Mouse (Mus musculus): ENCODE data around the gene Plod3. TPM values are rescaled to one million over a fixed set of nuclear protein-coding genes. Genes with fewer than 3 reads are reported as not detected.

Plod3 gene
- polyA plus RNA-seq, 1 experiment from 2014 or later, result 29.1 TPM

DNA sequence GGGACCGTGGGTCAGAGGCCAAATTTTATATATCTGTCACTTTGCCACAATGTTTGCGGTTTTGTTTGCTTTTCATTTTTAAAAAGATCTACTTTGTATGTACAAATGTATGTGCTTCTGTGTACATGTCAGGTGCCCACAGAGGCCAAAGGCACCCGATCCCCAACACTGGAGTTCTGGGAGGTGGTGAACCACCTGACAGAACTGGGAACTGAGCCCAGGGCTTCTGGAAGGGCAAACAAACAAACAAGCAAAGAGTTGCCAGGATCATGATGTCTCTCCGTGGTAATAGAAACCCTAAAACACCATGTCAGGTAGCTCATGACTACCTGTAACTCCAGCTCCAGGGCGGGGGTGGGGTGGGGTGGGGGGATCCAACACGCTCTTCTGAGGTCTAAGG lies 26.8 kb upstream of the Plod3 start:
- whole genome bisulfite sequencing, result 92% methylated on average over 6 of the region's 6 CpGs
- Histone ChIP-seq H3K9me3 (ENCODE audit: control insufficient read depth, low read length) (no peaks in the 10 kb centered on the region), H3K4me2 (ENCODE audit: low read depth, low read length, severe bottlenecking) (no peak overlapping the region), H3K27ac (ENCODE audit: low read depth, low read length) (no peak overlapping the region), H3K36me3 (ENCODE audit: control insufficient read depth, insufficient read depth, low read length) (no peaks in the 10 kb centered on the region; the same call in 1 of the 2 replicates), H3K9ac (ENCODE audit: low read length) (no peak overlapping the region), H3K27me3 (ENCODE audit: control insufficient read depth, insufficient read depth, low read length) (no peaks in the 10 kb centered on the region), H3K4me1 (replicated peaks; ENCODE audit: control insufficient read depth, insufficient read depth, low read length) (peaks cover 4% of the 10 kb centered on the region; the same call in 1 of the 2 replicates), H3K4me3 (ENCODE audit: low read depth, low read length) (no peak overlapping the region)
- ATAC-seq (replicated peaks; ENCODE audit: low FRiP score) (no peak), DNase-seq (ENCODE audit: low spot score) (no peak)

DNA sequence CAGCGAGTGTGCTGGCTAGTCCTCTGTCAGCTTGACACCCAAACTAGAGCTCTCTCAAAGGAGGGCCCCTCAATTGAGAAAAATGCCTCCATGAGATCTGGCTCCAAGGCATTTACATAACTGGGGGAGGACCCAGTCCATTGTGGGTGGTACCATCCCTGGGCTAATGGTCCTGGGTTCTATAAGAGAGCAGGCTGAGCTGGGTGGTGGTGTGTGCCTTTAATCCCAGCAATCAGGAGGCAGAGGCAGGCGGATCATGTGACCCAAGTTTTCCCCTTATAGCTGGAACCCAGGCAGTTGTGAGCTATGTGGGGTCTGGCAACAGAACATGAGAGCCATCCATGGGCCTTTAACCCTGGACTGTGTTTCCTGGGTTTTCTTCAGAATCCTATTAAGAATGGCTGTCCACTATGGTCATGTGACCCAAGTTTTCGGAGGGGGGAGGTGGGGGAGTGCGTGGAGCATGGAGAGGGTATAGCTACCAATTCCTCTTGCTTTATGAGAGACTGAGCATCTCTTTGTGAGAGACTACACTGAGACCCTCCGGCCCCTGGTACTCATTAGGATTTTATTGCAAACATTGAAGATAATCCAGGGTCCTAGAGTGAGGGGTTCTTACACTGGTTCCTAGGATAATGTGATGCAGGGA lies 25.4 kb upstream of the Plod3 start:
- peak; percentile 23 for ATAC-seq (replicated peaks; ENCODE audit: low FRiP score)
- Histone ChIP-seq H3K27ac (ENCODE audit: low read depth, low read length) (peak overlapping the region; percentile 78), H3K9me3 (ENCODE audit: control insufficient read depth, low read length) (no peaks in the 10 kb centered on the region), H3K36me3 (ENCODE audit: control insufficient read depth, insufficient read depth, low read length) (peaks cover 4% of the 10 kb centered on the region), H3K4me2 (ENCODE audit: low read depth, low read length, severe bottlenecking) (peak overlapping the region; percentile 82), H3K4me3 (ENCODE audit: low read depth, low read length) (peak overlapping the region; percentile 58), H3K27me3 (ENCODE audit: control insufficient read depth, insufficient read depth, low read length) (no peaks in the 10 kb centered on the region), H3K4me1 (replicated peaks; ENCODE audit: control insufficient read depth, insufficient read depth, low read length) (peaks cover 4% of the 10 kb centered on the region; the same call in 1 of the 2 replicates), H3K9ac (ENCODE audit: low read length) (peak overlapping the region; percentile 70)
- WGBS, result 27% methylated on average over 5 of the region's 5 CpGs
- peak; percentile 57 for DNase-seq (ENCODE audit: low spot score)

DNA sequence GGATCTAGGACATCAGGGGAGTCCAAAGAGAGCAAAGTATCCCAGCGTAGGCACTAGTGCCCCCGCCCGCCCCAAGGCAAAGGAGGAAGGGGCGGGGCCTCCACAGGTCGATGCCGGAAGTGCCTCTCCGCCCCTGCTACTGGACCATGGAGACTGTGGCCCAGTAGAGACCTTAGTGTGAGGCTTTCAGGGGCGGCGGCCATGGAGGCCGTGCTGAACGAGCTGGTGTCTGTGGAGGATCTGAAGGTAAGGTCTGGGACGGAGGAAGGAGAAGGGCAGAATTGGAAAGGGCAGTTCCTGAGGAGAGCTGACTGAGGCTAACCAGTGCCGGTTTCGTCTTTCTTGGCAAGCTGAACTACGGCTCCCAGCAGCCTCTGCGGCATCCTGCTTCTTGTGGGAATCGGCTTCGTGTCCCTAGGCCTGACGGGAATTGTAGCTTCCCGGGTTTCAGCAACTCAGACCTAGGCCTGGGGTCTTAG lies 24.8 kb upstream of the Plod3 start:
- H3K4me2 ChIP-seq (ENCODE audit: low read depth, low read length, severe bottlenecking), result peak overlapping the region; percentile 82
- H3K36me3 ChIP-seq (ENCODE audit: control insufficient read depth, insufficient read depth, low read length), result peaks cover 4% of the 10 kb centered on the region
- H3K27ac ChIP-seq (ENCODE audit: low read depth, low read length), result peak overlapping the region; percentile 78
- under 1% methylated on average over 20 of the region's 20 CpGs for WGBS
- no peaks in the 10 kb centered on the region for H3K27me3 ChIP-seq (ENCODE audit: control insufficient read depth, insufficient read depth, low read length)
- peak overlapping the region; percentile 58 for H3K4me3 ChIP-seq (ENCODE audit: low read depth, low read length)
- H3K9me3 ChIP-seq (ENCODE audit: control insufficient read depth, low read length), result no peaks in the 10 kb centered on the region
- peak overlapping the region; percentile 70 for H3K9ac ChIP-seq (ENCODE audit: low read length)
- DNase-seq (ENCODE audit: low spot score) (peak; percentile 90), ATAC-seq (replicated peaks; ENCODE audit: low FRiP score) (peak; percentile 94)
- H3K4me1 ChIP-seq (replicated peaks; ENCODE audit: control insufficient read depth, insufficient read depth, low read length), result peaks cover 4% of the 10 kb centered on the region; the same call in 1 of the 2 replicates

DNA sequence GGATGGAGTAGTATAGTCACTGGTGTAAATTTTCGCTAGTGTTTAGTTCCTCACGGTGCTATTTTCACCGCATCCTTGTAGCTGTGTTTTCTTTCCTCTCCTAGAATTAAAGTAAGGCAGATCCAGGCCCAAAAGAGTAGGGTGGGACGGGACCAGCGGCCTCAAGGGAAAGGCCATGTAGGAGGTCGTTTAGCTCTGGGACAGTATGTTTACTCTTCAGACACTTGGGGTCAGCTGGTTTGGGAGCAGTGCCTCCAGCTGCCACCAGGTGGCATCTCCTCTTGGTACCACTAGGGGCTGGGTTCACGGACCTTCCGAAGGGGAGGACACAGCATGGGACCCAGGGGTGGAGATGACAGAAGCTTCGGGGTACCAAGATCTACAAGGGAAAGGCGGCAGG lies 24.3 kb upstream of the Plod3 start:
- Histone ChIP-seq H3K4me2 (ENCODE audit: low read depth, low read length, severe bottlenecking) (peak overlapping the region; percentile 82), H3K4me1 (replicated peaks; ENCODE audit: control insufficient read depth, insufficient read depth, low read length) (peaks cover 4% of the 10 kb centered on the region; the same call in 1 of the 2 replicates), H3K36me3 (ENCODE audit: control insufficient read depth, insufficient read depth, low read length) (peaks cover 4% of the 10 kb centered on the region), H3K27me3 (ENCODE audit: control insufficient read depth, insufficient read depth, low read length) (no peaks in the 10 kb centered on the region), H3K4me3 (ENCODE audit: low read depth, low read length) (peak overlapping the region; percentile 58), H3K9ac (ENCODE audit: low read length) (peak overlapping the region; percentile 70), H3K27ac (ENCODE audit: low read depth, low read length) (peak overlapping the region; percentile 78), H3K9me3 (ENCODE audit: control insufficient read depth, low read length) (no peaks in the 10 kb centered on the region)
- peak; percentile 88 for DNase-seq (ENCODE audit: low spot score)
- WGBS, result 1% methylated on average over 10 of the region's 10 CpGs
- ATAC-seq (replicated peaks; ENCODE audit: low FRiP score), result peak; percentile 64

DNA sequence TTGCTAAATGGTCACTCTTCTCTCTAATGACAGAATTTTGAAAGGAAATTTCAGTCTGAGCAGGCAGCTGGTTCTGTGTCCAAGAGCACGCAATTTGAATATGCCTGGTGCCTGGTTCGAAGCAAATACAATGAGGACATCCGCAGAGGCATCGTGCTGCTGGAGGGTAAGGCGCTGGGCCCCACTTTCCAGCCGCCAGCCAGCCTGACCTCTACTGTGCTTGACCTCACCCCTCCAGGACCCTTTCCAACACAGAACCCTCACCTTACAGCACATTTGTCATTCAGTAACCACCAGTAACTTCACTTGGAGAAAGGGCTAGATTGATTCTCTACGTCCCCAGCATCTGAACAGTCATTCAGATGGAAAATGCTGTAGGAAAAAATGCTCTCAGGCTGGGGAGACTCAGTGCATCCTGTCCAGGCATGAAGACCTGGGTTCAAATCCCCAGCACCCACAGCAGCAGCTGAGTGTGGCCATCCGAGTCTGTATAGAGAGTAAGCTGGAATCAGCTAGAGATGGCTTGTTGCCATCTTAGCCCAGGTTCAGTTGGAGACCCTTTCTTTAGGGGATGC lies 23.8 kb upstream of the Plod3 start:
- no peak overlapping the region for H3K27ac ChIP-seq (ENCODE audit: low read depth, low read length)
- ATAC-seq (replicated peaks; ENCODE audit: low FRiP score), result no peak
- no peaks in the 10 kb centered on the region for H3K9me3 ChIP-seq (ENCODE audit: control insufficient read depth, low read length)
- peaks cover 4% of the 10 kb centered on the region; the same call in 1 of the 2 replicates for H3K4me1 ChIP-seq (replicated peaks; ENCODE audit: control insufficient read depth, insufficient read depth, low read length)
- H3K27me3 ChIP-seq (ENCODE audit: control insufficient read depth, insufficient read depth, low read length), result no peaks in the 10 kb centered on the region
- peaks cover 4% of the 10 kb centered on the region for H3K36me3 ChIP-seq (ENCODE audit: control insufficient read depth, insufficient read depth, low read length)
- peak overlapping the region; percentile 58 for H3K4me3 ChIP-seq (ENCODE audit: low read depth, low read length)
- DNase-seq (ENCODE audit: low spot score), result no peak
- WGBS, result 77% methylated on average over 8 of the region's 8 CpGs
- peak overlapping the region; percentile 82 for H3K4me2 ChIP-seq (ENCODE audit: low read depth, low read length, severe bottlenecking)
- peak overlapping the region; percentile 70 for H3K9ac ChIP-seq (ENCODE audit: low read length)

DNA sequence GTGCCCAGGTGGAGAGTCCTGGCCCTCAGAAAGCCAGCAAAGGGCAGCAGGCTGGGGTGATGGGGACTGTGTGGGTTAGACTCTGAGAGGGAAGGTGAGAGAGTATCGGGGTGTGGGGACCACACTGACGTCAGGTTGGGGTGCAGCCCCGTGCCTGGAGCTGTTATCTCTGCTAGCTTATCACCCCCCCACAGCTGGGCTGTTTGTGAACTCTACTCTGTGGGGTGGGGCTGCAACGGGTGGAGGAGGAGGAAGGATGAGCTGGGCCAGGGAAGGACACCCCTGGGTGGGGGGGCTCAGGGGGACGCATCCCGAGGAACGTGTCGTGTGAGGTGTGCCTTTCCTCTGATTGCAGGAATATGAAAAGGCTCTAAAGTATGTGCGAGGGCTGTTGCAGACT lies 21.6 kb upstream of the Plod3 start:
- Histone ChIP-seq H3K4me2 (ENCODE audit: low read depth, low read length, severe bottlenecking) (no peak overlapping the region), H3K4me3 (ENCODE audit: low read depth, low read length) (no peak overlapping the region), H3K4me1 (replicated peaks; ENCODE audit: control insufficient read depth, insufficient read depth, low read length) (peaks cover 4% of the 10 kb centered on the region; the same call in 1 of the 2 replicates), H3K9ac (ENCODE audit: low read length) (no peak overlapping the region), H3K27me3 (ENCODE audit: control insufficient read depth, insufficient read depth, low read length) (no peaks in the 10 kb centered on the region), H3K27ac (ENCODE audit: low read depth, low read length) (no peak overlapping the region), H3K9me3 (ENCODE audit: control insufficient read depth, low read length) (no peaks in the 10 kb centered on the region), H3K36me3 (ENCODE audit: control insufficient read depth, insufficient read depth, low read length) (peaks cover 4% of the 10 kb centered on the region)
- no peak for ATAC-seq (replicated peaks; ENCODE audit: low FRiP score)
- no peak for DNase-seq (ENCODE audit: low spot score)
- WGBS, result 89% methylated on average over 8 of the region's 9 CpGs

DNA sequence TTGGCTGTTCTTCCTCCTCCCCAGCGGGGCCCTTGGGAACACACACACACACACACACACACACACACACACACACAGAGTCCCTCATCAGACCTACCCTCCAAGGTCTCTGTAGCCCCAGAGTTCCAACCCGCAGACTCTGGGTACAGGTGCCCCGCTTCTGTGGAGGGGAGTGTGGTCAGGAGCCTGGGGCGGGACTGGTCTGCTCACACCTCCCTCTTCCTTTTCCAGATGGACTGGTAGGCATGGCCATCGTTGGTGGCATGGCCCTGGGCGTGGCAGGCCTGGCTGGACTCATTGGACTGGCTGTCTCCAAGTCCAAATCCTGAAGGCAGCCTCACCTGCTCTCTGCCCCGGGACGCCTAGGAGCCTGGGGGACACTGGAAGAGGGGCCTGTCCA lies 21.1 kb upstream of the Plod3 start:
- peaks cover 4% of the 10 kb centered on the region for H3K36me3 ChIP-seq (ENCODE audit: control insufficient read depth, insufficient read depth, low read length)
- H3K4me1 ChIP-seq (replicated peaks; ENCODE audit: control insufficient read depth, insufficient read depth, low read length), result peaks cover 4% of the 10 kb centered on the region; the same call in 1 of the 2 replicates
- no peak for DNase-seq (ENCODE audit: low spot score)
- H3K4me3 ChIP-seq (ENCODE audit: low read depth, low read length), result no peak overlapping the region
- WGBS, result 90% methylated on average over 8 of the region's 8 CpGs
- no peak overlapping the region for H3K4me2 ChIP-seq (ENCODE audit: low read depth, low read length, severe bottlenecking)
- ATAC-seq (replicated peaks; ENCODE audit: low FRiP score), result no peak
- no peak overlapping the region for H3K9ac ChIP-seq (ENCODE audit: low read length)
- H3K9me3 ChIP-seq (ENCODE audit: control insufficient read depth, low read length), result no peaks in the 10 kb centered on the region
- H3K27ac ChIP-seq (ENCODE audit: low read depth, low read length), result no peak overlapping the region
- no peaks in the 10 kb centered on the region for H3K27me3 ChIP-seq (ENCODE audit: control insufficient read depth, insufficient read depth, low read length)

DNA sequence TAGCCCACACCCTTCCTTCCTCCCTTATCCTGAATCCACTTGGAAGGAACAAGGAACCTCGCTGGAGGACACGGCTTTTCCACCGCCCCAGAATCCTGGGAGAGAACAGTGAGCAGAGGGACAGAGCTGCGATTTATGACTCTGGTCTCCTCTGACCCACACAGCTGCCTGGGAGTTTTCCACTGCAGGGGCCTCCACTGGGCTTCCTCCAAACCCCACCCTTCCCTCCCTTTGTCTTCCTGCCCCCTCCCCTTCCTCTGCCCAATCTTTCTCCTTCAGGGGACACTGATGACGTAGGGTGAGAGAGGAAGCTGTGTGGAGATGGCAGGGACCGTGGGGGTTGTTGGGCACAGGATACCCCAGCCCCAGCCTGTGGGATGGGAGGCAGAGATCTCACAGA lies 20.5 kb upstream of the Plod3 start, which contains the start of gene Cldn15:
Gene Cldn15 (plus strand): TSS at position 286 of the 400 bp plus-strand sequence.
- ATAC-seq (replicated peaks; ENCODE audit: low FRiP score) (no peak), DNase-seq (ENCODE audit: low spot score) (no peak)
- no peak within 1 kb of the TSS for H3K27ac ChIP-seq (ENCODE audit: low read depth, low read length)
- 78% methylated on average over 6 of the region's 6 CpGs for WGBS
- no peak within 1 kb of the TSS for H3K9ac ChIP-seq (ENCODE audit: low read length)
- H3K27me3 ChIP-seq (ENCODE audit: control insufficient read depth, insufficient read depth, low read length), result no peaks in the 10 kb centered on the region
- H3K4me1 ChIP-seq (replicated peaks; ENCODE audit: control insufficient read depth, insufficient read depth, low read length), result peaks cover 4% of the 10 kb centered on the region; the same call in 1 of the 2 replicates
- H3K36me3 ChIP-seq (ENCODE audit: control insufficient read depth, insufficient read depth, low read length), result peaks cover 4% of the 10 kb centered on the region
- H3K9me3 ChIP-seq (ENCODE audit: control insufficient read depth, low read length), result no peaks in the 10 kb centered on the region
- no peak within 1 kb of the TSS for H3K4me2 ChIP-seq (ENCODE audit: low read depth, low read length, severe bottlenecking)
- no peak within 1 kb of the TSS for H3K4me3 ChIP-seq (ENCODE audit: low read depth, low read length)

Measured in forebrain, embryonic 11.5 days (tissue).